ENCODE assay signal across 12 mouse cellular contexts in the genomic region with DNA sequence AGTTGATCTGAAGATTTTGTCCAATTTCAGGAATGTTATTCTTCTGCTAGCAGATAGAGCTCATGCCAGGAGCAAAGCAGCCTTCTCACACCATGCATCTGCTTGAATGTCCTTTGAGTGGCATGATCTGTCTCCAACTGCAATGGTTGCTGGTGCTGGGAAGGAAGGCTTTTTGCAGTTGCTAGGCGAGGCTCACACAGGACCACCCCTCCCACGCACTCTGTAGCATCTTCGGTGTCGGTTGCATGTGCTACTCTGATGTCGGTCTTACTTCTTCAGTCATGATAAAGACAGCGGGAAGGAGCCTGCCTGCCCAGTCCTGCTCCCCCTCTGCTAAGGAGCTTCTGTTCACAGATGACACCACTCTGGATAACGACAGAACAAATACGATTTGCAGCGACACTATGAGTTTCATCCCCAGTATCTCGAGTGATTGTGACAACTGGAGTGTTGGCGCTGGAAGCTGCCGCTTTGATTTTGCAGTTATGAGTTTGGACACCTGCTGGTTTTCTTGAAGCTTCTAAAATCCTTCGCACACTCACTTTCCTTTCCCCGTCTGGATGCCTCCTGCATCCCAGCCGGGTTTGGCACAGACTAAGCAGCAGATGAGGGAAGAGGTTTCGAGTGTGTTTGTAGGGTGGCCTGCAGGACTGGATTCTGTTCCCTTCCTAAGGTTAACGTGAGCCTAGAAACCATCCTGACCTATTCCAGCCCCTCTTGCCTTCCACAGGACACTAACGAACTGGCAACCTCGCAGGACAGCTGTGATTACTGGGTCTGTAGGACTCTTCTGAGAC.
A peak's percentile ranks its signal among the peaks of the same experiment; 100 is the strongest.
DNase-seq lines count a peak whose midpoint lies in the region.
"Had no signal": no experiment of that assay in that cellular context is flagged by ENCODE, and none has a peak within 500 bp of the region (broad histone marks: within the 10 kb centered on the region; RNA-seq: fewer than 3 reads in every experiment).

No protein-coding gene starts in this region.

- intact Hi-C loops in left cerebral cortex, postnatal 10 days (cut with DNase I) = no loop called here

- peak; percentile 78 for DNase-seq in heart, adult 11 months
- no peak for DNase-seq in heart, adult 18-20 months
- DNase-seq in frontal cortex, postnatal 10 days (ENCODE audit: low spot score in 2 of 2) = peak; percentile 34 to 50
- DNase-seq in left cerebral cortex, postnatal 10 days (ENCODE audit: extremely low spot score in 1 of 2, low spot score in 2 of 2) = peak; percentile 44 to 55
- peak; percentile 16 to 21 for DNase-seq in right cerebral cortex, postnatal 36 days (ENCODE audit: low spot score in 2 of 2)
- no peak for DNase-seq in B cell, adult 2 months
- DNase-seq in thymus, postnatal 36 days = no peak
- no peak for DNase-seq in gastrocnemius, adult 18-20 months (ENCODE audit: low spot score)
- DNase-seq: adrenal gland, postnatal 14 days; cerebellum, postnatal 14 days; kidney, postnatal 36 days; thymus, postnatal 25 days had no signal

Comparison
In these comparisons a context has a peak if more than half of its experiments do, and no peak if none do; other contexts are left out.
1. DNase-seq: peak in heart, adult 11 months (single experiment), frontal cortex, postnatal 10 days (2 of 2), left cerebral cortex, postnatal 10 days (2 of 2) and right cerebral cortex, postnatal 36 days (2 of 2); none in heart, adult 18-20 months (0 of 2), B cell, adult 2 months (0 of 2), thymus, postnatal 36 days (0 of 2) and gastrocnemius, adult 18-20 months (single experiment).